In the genomic region with DNA sequence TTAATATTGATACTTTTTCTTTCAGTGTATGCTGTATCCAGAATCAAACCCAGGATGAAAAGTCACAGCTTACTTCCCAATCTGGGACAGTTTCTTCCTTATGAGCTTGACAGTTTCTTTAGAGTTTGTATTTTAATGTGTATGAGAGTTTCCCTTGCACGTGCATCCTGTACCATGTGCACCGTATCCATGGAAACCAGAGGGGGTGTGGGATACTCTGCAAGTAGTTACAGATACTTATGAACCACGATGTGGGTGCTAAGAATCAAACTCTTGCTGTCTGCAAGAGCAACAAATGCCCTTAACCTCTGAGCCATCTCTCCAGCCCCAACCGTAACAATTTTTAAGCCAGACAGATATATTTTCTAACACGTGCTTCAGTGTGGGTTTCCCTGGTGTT, we compare ENCODE assay signal across 15 mouse cellular contexts. TPM values are rescaled to one million over a fixed set of nuclear protein-coding genes. Genes with fewer than 3 reads are reported as not detected.
"Had no signal": no experiment of that assay in that cellular context is flagged by ENCODE, and none has a peak within 500 bp of the region (broad histone marks: within the 10 kb centered on the region; RNA-seq: fewer than 3 reads in every experiment).

No protein-coding gene starts in this region.

- H3K27me3 ChIP-seq: limb, embryonic 12.5 days; lung, embryonic 15.5 days; midbrain, embryonic 13.5 days; neural tube, embryonic 12.5 days had no signal

- H3K4me3 ChIP-seq: limb, embryonic 12.5 days; liver, embryonic 13.5 days; lung, embryonic 15.5 days; megakaryocyte, embryonic 14.5 days; midbrain, embryonic 13.5 days; neural tube, embryonic 12.5 days had no signal

- H3K36me3 ChIP-seq: limb, embryonic 12.5 days; liver, embryonic 13.5 days; lung, embryonic 15.5 days had no signal

- H3K27ac ChIP-seq: limb, embryonic 12.5 days; liver, embryonic 13.5 days; lung, embryonic 15.5 days; macrophage; midbrain, embryonic 13.5 days; neural tube, embryonic 12.5 days had no signal

- DNase-seq: kidney, adult 8-10 months; kidney, postnatal 25 days; liver; liver, embryonic 13.5 days; liver, postnatal 0 days; lung, postnatal 14 days; right cerebral cortex, postnatal 4 days had no signal

RNA-seq across cellular contexts. Expression of a gene that starts 5.9 kb away (rescaled TPM):
- total RNA-seq: monocyte, adult 5-6 weeks; neutrophil, adult 5-6 weeks had no signal

RNA-seq across cellular contexts. Expression of a gene that starts 40.3 kb away (rescaled TPM):
- total RNA-seq: monocyte, adult 5-6 weeks; neutrophil, adult 5-6 weeks had no signal
- polyA plus RNA-seq: macrophage had no signal
